Mouse (Mus musculus) left cerebral cortex, adult 6 months (tissue): Measurements from ENCODE around the gene Rrp15. TPM values are rescaled to one million over a fixed set of nuclear protein-coding genes. Genes with fewer than 3 reads are reported as not detected.

ENCODE experiments used
- long read RNA-seq, 2 experiments: library from polyadenylated mRNA; unstranded; transcript quantifications; one replicate each; pipeline ENCODE4 v2.0.0; 2019 to 2020
- polyA plus RNA-seq: library from polyadenylated mRNA; unstranded; fragments of <200 nt; fragmentation: Nextera tagmentation; gene quantifications from 2 replicates; pipeline ENCODE4 v1.2.3, GENCODE M21; 2021

Rrp15 gene
- 8.0 and 11.0 TPM in 2 replicates for polyA plus RNA-seq
- long read RNA-seq, experiment 1, transcript Rrp15-201 (5 exons, 1,321 nt): major isoform, 14 of 20 reads
- long read RNA-seq, experiment 1, partial matches to known transcripts: 2 of 20 reads
- long read RNA-seq, experiment 1, other reads (novel, unspliced or antisense): 4 of 20 reads
- long read RNA-seq, experiment 2, transcript Rrp15-201 (5 exons, 1,321 nt): major isoform, 12 of 13 reads
- long read RNA-seq, experiment 2, partial matches to known transcripts: 1 of 13 reads
- long read RNA-seq, experiment 2, other reads (novel, unspliced or antisense): 0 of 13 reads

DNA sequence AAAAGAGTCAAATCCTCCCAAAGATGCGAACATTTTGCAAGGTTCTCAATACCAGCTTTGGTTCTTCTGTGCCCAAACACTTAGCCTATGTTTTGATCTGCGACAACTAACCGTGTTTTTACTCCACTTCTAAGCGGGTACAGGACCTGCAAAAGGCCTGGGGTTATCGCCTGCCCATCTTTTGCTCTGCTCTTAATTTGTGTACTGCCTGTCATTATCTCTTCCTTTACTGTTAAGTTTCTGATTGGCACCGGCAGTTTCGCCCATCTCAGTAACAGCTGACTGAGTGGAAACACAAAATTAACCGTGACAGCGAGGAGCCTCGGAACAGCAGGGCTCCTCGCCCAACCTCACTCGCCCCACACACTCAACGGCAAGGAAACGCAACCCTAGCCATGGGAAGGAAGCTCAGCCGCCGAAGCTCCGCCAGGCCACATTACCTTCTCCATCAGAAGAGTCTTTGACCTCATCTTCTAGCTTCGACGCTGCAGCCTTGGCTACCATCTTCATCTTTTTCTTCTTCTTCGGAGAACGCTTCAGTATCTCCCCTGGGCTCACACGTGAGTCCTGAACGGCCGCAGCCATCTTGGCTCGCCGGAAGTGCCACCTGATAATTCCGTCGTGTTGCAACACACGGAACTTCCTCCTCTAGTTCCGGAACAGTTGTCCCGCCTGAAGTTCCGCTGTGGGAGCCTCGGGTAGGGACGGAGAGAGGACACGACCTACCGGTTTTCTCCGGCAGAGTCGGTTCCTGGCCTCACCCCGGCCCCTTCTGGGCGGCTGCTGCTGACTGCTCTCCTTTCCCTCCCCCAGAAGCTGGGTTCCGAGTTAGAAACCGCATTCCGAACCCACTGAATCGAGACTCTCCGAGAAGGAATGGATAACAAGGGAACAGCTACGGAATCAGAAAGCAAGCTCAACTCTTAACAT, at the start of gene Rrp15:
Rrp15 (minus strand) TSS at position 635 of the 930 bp plus-strand sequence.

DNA sequence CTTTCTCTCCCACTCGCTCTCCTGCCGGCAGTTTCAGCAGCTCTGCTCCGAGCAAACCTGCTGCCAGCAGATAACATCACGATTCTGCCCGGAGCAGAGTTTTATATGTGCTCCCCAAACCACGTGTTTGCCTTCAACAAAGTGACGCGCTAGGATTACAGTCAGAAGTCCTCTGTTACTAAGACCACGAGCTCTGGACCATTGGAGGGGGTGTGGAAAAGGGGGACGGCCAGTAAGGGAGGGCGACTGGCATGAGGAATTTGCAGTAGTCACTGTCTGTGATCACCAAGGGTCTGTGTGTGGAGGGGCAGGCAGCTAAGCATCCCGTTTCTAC, 43.3 kb downstream of the Rrp15 start, which contains the start of gene Tgfb2:
Tgfb2 (minus strand) TSS at position 75 of the 334 bp plus-strand sequence.

Other genes with a start within 250 kb of the Rrp15 start
- gene Tgfb2, start 43.4 kb downstream of the Rrp15 start, polyA plus RNA-seq: 4.3 and 5.8 TPM in 2 replicates
- not detected in 2 replicates for gene D1Pas1, start 218.1 kb upstream of the Rrp15 start, polyA plus RNA-seq